Comparison of ENCODE assay signal across 21 mouse cellular contexts in the genomic region with DNA sequence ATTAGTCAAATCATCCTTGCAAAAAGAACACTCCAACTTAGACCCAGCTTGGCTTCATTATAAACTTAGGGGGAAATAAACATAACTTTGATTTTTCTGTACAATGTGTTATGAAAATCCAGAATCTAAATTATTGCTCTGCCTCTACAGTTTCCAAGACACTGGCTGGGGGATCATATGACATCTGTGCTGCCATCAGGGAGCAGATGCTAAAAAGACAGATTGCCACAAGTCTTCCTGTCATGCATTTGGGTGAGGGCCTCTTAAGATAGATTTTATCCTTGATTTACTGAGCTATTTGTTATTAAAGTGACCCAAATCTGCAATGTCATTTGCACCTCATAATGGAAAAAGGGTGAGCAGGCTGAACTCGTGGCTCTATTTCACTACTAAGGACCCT.
"Had no signal": no experiment of that assay in that cellular context is flagged by ENCODE, and none has a peak within 500 bp of the region (broad histone marks: within the 10 kb centered on the region; RNA-seq: fewer than 3 reads in every experiment).

No protein-coding gene starts in this region.

- H3K27ac ChIP-seq: intestine, embryonic 15.5 days; kidney, embryonic 15.5 days; limb, embryonic 10.5 days; limb, embryonic 13.5 days; liver, embryonic 12.5 days; liver, embryonic 15.5 days; macrophage; stomach, postnatal 0 days had no signal

- DNase-seq: kidney, adult 11 months; kidney, adult 8-10 months; kidney, postnatal 10 days; kidney, postnatal 36 days; liver; lung, adult 2 months; midbrain, embryonic 14.5 days; right cerebral cortex, adult 18-20 months; right cerebral cortex, postnatal 14 days; right cerebral cortex, postnatal 4 days; thymus, postnatal 25 days had no signal

- H3K9ac ChIP-seq: intestine, embryonic 15.5 days; kidney, embryonic 15.5 days; limb, embryonic 13.5 days; liver, embryonic 12.5 days; liver, embryonic 15.5 days had no signal

- H3K4me2 ChIP-seq: intestine, embryonic 15.5 days; kidney, embryonic 15.5 days; limb, embryonic 13.5 days; liver, embryonic 12.5 days; liver, embryonic 15.5 days; midbrain, embryonic 11.5 days had no signal

- H3K4me3 ChIP-seq: intestine, embryonic 15.5 days; kidney, embryonic 15.5 days; limb, embryonic 10.5 days; limb, embryonic 13.5 days; liver, embryonic 12.5 days; liver, embryonic 15.5 days had no signal

- H3K9me3 ChIP-seq: intestine, embryonic 15.5 days; kidney, embryonic 15.5 days; limb, embryonic 10.5 days; limb, embryonic 13.5 days; liver, embryonic 12.5 days; liver, embryonic 15.5 days had no signal

- H3K4me1 ChIP-seq: intestine, embryonic 15.5 days; kidney, embryonic 15.5 days; limb, embryonic 10.5 days; limb, embryonic 13.5 days; liver, embryonic 12.5 days; liver, embryonic 15.5 days had no signal

- H3K27me3 ChIP-seq: intestine, embryonic 15.5 days; kidney, embryonic 15.5 days; limb, embryonic 13.5 days; liver, embryonic 12.5 days; liver, embryonic 15.5 days had no signal

- ATAC-seq: intestine, embryonic 15.5 days; liver, embryonic 12.5 days; lung, postnatal 0 days had no signal

- H3K36me3 ChIP-seq: intestine, embryonic 15.5 days; kidney, embryonic 15.5 days; limb, embryonic 10.5 days; limb, embryonic 13.5 days; liver, embryonic 12.5 days; liver, embryonic 15.5 days had no signal
